Mouse (Mus musculus): ENCODE results near the gene E2f4. TPM values are rescaled to one million over a fixed set of nuclear protein-coding genes. Genes with fewer than 3 reads are reported as not detected.
A peak's percentile ranks its signal among the peaks of the same experiment; 100 is the strongest.

E2f4 gene
- total RNA-seq (2022): 10 to 100 TPM; 39.5 to 53.6 (median 42.0) TPM

DNA sequence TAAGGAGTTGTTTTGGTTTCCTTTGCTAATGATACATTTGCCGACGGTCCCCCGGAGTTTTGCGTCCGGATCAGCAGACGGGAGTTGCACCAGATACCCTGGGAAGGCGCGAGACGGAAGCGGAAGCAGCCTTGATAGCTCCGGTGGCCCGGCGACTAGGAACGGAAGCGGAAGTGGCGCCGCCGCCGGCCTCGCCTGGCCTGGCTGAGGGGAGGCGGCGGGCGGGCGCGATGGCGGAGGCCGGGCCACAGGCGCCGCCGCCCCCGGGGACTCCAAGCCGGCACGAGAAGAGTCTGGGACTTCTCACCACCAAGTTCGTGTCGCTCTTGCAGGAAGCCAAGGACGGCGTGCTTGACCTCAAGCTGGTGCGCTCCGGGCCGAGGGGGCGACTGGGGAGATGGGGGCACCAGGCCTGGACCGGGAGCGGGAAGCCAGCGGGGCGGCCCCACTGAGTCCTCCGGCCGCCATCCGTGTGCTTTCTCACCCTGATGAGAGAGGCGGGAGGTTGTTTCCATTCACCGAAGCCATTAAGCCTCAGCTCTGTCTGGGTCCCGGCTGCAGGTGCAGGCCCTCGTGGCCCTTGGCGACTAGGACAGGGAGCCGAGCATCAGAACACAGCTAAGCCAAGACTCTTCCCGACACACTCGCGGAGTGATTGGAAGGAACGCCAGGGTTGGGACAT lies at the start of gene E2f4:
E2f4 (plus strand) TSS at position 153 of the 682 bp plus-strand sequence.
- peak; percentile 90 for DNase-seq

DNA sequence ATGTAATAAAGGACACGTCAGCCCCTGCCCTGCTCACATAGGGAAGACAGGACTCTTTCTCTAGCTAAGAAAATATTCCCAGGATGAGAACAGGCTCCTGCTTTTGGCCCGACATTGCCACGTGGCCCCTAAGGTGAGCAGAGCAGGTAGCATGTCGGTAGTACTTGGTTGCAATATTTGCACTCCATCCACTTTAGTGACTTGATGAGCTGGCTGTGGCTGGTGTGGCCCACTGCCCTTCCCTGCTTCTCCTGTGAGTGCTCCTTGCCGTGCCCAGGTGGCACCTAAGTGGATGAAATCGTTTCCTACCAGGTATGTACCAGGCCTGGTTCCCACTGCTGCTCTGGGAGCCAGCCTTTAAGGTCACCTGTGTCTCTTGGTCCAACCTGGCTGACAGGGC lies 45.5 kb upstream of the E2f4 start:
- no peak for DNase-seq

DNA sequence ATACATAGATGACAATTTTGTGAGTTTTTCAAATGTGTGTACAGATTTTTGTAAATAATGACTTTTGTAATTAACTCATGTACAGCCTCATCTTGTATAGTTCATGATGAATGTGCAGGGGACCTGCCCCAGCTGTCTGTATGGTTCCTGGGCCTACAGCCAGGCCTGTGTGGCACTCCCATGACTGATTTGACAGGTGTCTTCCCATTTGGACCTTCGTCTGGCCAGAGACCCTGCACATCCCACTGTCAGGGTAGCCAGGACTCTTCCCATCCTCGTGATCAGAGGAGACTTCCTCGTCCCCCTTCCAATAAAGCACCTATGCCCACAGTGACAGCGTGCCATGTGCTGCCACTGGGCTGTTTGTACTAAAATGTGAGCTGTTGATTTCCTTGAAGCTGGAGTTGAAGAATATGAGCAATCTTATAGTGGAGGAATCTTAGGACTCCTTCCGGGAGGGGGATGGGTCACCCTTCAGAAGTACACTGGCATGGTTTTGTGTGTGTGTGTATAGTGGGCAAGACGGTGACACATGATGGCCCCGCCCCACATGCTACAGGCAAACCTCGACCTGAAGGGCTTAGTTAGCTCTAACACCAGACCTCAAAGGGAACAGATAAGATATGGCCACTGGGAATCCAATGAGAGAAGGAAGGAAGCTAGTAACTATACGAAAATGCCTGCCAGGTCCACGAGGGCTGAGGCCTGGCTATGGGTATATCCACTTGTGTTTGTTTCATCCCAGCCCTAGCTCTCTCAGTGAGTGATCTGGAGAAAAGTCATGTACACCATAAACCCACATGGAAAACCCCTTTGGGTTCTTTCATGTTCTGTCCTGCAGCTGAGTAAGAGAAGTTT lies 44.6 kb upstream of the E2f4 start:
- DNase-seq: no peak

DNA sequence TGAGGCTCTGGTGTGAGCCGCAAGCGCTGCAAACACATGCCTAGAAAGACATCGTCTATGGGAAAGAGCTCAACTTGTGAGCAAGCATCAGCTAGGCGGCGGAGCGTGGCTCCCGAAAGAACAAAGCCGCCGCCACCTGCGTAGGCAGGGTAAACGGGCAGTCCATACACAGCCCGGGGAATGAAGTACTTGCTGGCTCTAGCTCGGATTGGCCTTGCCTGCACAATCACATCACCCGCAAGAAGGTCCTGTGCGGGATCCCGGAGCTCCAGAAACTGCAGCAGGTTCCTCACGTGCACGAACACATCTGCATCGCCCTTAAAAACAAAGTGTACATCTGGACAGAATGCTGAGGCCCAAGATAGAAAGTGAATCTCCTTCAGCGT lies 43.7 kb upstream of the E2f4 start:
- no peak for DNase-seq

DNA sequence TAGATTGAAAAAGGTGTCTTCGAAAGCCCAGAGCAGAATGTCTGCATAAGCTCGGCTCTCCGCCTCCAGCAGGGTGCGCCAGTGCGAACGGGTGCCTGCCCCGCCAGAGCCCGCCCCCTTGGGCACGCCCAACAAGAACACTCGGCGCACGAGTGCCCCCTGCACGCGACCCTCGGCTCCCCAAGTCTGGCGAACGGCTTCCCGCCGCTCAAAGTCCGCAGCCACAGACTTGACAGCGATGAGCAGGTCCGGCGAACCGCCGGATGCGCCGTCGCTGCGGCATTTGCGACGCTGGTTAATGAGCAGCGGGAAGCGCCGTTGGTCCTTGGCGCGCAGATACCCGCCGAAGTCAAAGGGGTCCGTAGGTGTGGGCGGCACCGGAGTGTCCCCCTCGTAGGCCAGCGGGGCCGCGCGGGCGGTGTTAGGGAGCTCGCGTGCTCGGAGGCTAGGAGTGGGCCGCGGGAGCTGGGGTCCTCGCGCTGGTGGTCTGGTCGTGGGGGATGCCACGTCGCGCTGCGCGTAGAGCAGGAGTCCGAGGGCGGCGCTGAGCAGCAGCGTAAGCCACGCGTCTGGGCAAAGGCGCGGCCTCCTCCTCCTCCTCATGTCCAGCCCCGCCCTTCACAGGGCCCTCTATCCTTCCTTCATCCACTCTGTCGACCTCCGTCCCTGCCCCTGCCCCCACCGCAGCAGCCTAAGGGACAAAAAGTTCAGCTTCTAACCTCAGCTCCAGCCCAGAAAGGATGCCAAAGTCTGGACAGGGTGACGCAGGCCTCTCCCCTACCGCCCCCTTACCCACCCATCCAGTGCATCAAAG lies 43.1 kb upstream of the E2f4 start:
- DNase-seq: peak; percentile 78

DNA sequence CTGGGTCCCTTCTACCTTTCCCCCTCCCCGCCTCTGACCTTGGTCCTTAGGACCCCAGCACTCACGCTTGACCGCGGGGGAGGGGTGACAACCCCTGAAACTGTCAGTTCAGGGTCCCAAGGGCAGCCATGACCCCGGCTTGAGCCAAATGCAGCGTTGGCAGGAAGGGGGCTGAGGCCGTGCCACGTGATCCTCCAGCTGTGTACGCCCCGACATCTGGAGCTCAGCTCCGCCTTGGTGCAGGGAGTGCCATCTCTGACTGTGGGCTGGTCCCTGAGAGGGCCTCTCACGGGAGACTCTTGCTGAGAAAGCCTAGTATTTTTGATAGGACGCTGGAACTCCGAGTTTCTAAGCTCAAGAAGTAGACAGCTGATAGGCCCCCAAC lies 42.5 kb upstream of the E2f4 start, which contains the start of gene B3gnt9:
B3gnt9 (minus strand) TSS at position 188 of the 385 bp plus-strand sequence.
- no peak for DNase-seq

DNA sequence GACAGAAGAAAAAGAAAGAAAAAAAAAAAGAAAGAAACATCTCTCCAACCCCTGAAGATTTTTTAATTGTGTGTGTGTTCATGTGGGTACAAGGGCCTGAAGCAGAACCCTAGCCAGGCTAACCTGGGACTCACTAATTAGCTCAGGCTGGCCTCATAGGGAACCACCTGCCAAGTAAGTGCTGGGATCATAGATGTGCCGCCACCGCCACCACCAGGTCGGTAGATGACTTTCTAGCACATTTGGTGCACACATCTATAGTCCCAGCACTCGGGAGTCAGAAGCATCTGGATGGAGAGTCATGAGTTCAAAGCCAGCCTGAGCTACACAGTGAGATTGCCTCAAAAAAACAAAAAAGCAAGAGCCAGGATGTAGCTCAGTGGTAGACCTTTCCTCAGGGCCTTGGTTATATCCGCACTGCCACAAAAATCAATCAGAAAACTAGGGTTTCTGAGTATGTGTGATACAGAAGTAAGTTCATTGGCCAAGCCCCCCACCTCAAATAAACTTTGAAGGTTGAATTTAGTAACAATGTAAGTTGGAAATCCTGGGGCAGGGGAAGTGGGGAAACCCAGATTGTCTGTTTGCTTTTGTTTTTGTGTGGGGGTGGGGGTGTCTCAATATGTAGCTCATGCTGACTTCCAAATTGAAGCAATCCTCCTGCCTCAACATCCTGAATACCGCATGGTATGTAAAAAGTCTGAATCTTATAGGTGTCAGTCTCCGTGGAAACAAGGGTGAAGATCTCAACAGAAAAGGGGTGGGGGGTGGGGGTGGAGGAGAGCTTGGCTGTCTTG lies 39.9 kb upstream of the E2f4 start:
- DNase-seq: no peak

DNA sequence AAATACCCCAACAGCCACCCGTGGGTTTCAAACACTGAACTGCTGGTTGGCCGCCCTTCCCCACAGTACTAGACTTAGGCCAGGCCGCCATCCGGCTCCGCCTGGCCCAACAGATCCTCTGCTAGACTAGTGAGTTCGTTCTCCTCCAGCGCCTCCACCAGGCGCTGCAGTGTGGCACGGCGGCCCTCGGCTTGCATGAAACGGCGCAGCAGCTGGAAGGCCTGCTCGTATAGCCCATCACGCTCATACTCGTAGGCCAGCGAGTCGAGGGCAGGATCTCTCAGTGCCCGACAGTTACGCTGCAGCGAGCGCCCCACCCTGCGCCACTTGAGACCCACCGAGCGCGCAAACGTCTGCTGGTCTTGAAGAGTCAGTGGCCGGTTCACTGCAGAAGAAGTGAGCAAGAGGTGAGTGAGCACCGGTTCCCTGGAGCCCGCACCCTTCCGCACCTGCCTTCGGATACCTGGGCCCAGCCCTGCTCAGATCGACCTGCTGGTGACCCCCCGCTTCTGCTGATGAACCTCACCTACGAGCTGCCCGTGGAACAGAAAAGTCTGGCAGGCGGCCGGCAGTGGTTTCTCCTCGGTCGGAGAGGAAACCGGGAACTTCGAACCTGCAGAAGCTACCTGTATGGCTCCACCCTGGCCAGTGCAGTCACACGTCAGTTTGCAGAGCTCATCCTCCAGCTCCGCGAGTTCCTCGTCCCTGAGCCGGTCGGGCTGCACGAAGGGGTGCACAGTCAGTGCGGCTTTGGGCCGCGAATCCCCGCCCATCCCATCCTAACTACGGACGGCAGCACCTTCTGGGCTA lies 38.3 kb upstream of the E2f4 start:
- DNase-seq: no peak

DNA sequence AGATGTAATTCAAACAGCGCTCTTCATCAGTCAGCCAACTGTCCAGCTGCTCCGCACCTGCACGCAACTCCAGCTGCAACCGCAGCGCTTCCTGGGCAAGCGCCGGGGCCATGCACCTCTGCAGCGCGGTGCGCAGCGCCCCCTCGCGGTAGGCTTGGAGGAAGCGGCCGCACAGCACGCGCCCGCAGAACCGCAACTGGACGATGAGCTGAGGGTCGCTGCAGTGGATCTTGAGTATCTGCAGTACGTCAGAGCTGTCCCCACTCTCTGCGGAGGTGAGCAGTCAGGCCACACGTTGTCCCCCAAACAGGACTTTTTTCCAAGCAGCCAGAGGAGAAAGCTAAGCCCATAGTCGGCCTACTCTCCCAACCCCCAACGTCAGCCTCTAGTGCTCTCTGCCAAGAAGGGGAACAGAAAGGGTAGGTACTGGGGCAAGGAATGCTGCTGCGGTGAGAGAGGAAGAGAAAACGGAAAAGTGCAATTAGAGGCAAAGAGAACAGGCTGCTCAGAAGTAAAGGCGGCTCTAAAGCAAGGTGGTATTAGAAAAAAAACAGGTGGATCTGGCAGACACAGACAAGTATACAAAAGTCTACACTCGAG lies 37.6 kb upstream of the E2f4 start:
- no peak for DNase-seq

DNA sequence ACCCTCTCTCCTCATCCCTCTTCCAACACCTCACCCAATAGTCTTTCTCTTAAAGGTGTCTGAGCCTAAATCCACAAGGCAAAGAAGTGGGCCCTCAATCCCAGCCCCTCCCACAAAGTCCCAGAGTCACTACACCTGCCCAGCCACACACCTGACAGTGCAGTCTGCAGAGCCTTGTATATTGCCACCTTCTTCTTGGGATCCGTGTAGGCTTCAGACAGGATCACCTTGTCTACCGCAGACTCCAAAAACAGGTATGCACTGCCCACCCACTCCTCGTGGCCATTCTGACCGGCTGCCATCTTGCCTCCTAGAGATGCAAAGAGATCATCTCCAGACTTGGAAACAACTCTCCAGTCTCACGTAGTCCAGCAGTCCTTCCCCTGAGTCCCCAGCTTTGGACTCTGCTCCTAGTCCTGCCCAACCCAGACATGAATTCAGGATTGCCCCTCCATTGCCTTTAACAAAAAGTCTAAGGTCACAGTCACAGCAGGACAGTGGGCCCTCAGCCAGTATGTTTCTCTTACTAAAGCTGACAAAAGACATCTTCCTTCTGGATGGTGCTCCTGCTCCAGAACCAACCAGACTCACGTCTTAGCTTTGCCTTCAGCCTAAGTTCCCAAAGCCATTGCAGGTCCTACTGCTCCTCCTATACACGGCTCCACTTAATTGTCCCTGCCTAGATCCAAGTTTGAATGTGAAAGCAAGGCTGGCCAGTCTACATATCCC lies 36.9 kb upstream of the E2f4 start:
- no peak for DNase-seq

DNA sequence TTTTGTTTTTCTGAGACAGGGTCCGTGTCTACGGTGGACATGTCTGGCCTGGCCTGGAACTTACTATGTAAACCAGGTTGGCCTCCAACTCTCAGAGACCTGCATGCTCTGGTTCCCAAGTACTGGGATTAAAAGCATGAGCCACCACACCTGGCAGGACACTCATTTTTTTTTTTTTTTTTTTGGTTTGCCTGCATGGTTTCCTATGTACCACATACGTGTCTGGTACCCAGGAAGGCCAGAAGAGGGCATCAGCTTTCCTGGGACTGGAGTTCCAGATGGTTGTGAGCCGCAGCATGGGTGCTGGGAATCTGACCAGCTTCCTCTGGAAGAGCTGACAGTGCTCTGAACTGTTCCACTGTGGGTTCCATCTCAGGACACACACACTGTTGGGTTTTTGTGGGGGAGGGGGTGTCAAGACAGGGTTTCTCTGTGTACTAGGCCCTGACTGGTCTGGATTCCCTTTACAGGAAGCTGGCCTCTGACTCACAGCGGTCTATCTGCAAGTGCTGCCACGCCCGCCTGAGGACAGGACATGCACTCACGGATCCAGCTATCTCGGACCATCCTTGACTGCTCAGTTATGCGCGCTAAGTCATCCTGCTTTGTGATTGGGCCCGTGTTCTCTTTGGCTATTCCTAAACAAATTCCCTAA lies 36.0 kb upstream of the E2f4 start:
- no peak for DNase-seq

DNA sequence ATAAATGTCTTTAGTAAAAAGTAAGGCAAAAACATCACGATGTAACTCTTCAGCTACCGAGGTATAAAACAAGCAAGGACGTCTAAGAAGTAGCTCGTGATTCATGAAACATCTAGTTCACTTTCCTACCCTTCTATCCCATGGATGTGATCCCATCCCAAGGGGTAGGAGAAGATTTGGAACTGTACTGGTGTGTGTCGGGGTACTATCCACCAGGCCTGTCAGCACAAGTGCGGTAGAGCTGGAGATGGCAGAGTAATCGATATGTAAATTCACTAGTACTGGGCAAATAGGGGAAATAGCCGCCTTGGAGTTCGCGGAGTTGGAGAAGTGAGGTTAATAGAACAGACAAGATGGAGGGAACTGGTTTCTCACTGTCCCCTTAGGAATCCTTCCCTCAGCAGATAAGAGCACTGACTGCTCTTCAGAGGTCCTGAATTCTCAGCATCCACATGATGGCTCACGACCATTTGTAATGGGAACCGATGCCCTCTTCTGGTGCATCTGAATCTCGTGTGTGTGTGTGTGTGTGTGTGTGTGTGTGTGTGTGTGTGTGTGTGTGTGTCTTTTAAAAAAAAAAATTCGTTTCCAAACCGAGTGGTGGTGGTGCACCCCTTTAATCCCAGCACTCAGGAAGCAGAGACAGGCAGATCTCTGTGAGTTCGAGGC lies 34.1 kb upstream of the E2f4 start:
- no peak for DNase-seq

DNA sequence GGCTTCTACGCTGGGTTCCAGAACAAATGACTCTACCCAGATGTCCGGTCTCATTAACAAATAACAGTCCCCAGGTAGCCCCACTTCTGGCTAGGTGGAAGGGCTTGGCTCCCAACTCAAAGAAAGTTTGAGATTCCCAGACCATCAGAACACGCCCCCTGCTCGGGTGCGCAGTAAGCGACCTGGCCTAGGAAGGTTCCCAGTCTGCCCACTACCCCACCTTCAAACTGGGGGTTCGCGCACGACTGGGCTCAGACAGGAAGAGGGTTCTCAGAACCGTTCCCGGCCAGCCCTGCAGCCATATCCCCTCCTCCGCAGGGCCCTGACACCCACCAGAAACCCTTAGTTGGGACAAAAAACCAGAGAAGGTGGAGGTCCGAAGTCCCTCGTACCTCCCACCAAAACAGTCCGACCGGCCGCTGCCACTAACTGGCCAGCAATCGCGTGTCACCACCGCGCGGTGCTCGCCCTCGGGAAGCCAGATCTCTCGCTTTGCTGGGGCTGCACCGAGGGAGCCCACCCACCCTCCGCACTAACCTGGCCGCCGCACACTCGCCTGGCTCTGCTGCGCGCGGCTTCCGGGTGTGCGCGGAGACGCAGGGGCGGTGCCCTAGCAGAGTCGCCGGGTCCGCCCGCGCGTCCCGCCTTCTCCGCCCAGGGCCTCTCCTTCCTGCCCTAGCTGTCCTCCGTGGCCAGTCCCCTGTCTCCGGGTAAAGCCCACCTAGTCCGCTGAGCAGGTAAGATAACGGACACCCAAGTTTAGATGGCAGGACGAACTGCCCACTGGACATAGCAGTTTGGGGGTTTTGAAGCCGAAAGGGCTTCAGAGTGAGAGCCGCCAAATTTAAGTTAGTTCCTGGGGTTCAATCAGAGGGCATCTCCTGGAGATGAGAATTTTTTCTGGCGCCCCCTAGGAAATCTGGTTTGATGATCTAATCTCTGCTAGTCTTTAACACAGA lies 33.2 kb upstream of the E2f4 start, which contains the start of the genes Tradd and Fbxl8:
Tradd (minus strand) TSS at position 586 of the 959 bp plus-strand sequence.
Fbxl8 (plus strand) TSS at position 625 of the 959 bp plus-strand sequence.
- DNase-seq: peak; percentile 63

DNA sequence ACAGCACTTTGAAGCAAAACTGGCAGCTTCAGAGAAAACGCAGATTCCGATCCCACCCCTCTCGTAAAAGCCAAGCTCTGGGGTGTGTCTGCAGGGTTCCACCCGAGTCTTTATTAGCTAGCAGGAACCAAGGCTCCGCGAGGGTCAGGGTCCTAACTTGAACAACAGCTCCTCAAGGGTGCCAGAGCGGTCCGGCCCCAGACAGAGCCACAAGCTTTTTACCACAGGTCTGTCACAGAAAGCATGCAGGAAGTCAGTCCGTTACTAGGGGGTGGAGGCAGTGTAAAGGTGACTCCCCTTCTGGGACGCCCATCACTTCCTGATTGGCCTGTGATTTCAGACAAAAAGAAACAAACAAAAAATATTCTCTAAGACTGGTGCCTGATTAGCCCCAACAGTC lies 32.3 kb upstream of the E2f4 start:
- DNase-seq: no peak

DNA sequence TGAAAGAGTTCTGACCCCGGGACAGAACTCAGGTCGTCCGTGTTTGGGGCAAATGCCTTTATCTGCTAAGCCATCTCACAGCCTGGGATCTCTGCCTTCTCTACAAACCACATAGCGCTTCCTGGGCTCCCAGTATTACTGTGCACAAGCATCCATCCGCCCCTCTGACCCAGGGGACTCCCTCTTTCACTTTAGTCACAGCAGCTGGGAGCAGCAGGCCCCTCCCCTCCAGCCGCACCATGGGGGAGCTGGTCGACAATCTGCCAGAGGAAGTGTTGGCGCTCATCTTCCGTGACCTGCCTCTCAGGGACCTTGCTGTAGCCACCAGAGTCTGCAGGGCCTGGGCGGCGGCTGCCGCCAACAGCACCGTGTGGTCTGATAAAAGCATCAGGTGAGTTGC lies 30.7 kb upstream of the E2f4 start:
- DNase-seq: no peak

DNA sequence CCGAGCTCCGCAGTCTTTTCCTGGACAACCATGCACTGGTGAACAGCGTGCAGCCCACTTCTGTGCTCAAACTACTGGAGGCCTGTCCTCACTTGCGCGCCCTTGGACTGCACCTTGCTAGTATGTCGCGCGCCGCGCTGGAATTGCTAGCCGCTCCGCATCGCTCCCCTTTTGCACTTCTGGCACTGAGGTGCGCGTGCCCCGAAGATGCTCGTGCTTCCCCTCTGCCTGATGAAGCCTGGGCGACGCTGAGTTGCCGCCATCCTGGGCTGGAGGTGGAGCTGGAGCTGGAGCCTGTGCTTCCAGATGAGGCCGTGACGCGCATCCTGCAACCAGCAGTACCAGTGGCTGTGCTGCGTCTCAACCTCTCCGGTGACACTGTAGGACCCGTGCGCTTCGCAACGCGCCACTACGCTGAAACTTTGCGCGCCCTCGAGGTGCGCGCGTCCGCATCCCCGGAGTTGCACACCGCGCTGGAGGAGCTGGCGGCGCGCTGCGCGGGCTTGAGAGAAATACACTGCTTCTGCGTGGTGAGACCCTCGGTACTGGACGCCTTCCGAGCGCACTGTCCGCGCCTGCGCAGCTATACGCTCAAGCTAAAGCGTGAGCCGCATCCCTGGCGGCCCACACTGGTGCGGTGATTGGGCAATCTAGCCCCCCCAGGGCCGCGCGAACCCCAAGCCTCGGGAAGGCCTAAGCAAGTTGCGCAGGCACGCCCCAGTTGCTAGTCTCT lies 29.0 kb upstream of the E2f4 start:
- no peak for DNase-seq

DNA sequence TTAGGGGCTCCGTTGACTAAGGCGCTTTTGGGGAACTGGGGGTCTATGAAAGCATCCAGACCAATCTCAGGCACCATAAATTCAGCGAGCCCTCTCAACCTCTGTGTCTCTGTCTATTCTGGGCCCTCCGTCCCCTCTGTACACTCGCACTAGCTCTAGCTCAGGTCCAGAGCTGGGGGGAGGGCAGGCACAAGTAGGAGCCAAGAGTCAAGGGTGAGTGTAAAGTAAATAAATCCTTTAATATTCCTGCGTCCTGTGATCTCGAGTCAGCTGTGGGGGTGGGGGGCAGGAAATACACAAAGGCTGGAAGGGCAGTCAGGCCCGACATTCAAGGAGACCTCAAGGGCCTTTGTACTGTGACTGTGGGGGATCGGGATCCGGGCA lies 28.4 kb upstream of the E2f4 start:
- DNase-seq: no peak

Measured in adrenal gland, adult 8-10 months (tissue).